Mouse (Mus musculus) granulocyte monocyte progenitor cell, adult 5-6 weeks (primary cell): ENCODE measurements around the gene H2-Q10. TPM values are rescaled to one million over a fixed set of nuclear protein-coding genes. Genes with fewer than 3 reads are reported as not detected.
"Not testable (repeated sequence)": the region's sequence is repeated elsewhere in the genome, so short reads cannot be mapped to it uniquely, and the experiment has no call there.

Experiments
- ATAC-seq: replicated peaks from 2 replicates; pipeline ENCODE4 v1.8.0; 2016; ENCODE audit warnings: mild to moderate bottlenecking, moderate TSS enrichment, inconsistent platforms; ENCODE audit not compliant: poor library complexity, severe bottlenecking
- total RNA-seq, 2 experiments: library from RNA; stranded (forward) in 1 of 2; stranded (reverse) in 1 of 2; fragments of 200-712, 200-1000 nt in 1 of 2; fragments of >200 nt in 1 of 2; fragmentation: Nextera tagmentation in 1 of 2; gene quantifications; 2 replicates each; pipeline ENCODE4 v1.2.3; 2014 to 2017

The H2-Q10 gene
- total RNA-seq (2014; fragmentation: Nextera tagmentation) (0.36 and 1.0 TPM in 2 replicates), total RNA-seq (2017) (0.22 TPM in 1 of 2 replicates, not detected in the other)

DNA sequence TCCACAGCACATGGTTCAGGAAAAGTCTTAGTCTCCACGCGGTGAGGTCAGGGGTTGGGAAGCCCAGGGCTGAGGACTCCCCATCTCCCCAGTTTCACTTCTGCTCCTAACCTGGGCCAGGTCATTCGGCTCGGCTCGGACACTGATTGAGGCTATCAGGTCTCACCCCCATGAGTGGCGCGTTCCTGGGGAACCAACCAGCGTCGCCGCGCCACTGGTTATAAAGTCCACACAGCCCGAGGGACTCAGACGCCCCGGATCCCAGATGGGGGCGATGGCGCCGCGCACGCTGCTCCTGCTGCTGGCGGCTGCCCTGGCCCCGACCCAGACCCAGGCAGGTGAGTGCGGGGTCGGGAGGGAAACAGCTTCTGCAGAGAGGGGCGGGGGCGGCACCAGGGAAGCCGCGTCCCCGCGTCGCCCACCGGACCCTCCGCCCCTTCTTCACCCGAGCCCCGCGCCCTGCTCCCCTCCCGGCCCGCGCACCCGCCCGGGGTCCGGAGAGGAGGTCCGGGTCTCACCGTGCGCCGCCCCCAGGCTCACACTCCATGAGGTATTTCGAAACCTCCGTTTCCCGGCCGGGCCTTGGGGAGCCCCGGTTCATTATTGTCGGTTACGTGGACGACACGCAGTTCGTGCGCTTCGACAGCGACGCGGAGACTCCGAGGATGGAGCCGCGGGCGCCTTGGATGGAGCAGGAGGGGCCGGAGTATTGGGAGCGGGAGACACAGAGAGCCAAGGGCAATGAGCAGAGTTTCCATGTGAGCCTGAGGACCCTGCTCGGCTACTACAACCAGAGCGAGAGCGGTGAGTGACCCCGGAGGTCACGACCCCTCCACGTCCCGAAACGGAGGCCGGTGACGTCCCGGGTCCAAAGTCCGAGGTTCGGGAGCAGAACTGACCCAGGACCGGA is at the start of gene H2-Q10:
H2-Q10 (plus strand) TSS at position 248 of the 910 bp plus-strand sequence.
- ATAC-seq: peak; percentile 25

DNA sequence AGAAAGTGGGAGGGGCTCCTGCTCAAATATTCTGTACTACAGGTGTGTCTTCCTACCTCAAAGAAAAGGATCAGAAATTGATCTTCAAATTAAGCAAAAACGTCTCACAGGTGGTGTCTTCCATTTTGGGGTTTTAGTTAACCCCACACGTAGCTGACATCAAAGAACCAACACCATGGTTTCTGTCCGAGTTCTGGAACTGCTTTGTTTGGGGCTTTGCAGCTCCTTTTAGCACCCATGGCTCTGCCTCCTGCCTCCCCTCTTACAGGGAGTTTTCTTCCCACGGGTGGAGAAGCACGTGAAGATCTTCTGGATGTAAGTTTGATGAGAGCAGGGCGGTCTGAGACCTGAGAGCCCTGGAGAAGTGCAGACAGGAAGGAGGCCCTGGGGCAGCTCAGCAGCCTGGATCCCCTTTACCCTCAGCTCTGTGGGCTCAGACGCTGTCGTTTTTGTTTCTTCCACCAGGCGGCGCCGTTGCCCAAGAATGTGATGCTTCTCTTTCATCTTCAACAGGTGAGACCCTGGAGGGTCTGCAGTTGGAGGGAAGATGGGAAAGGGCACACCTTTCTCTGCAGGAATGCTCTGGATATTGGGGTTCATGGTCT is 49.6 kb upstream of the H2-Q10 start:
- not testable (repeated sequence) for ATAC-seq

DNA sequence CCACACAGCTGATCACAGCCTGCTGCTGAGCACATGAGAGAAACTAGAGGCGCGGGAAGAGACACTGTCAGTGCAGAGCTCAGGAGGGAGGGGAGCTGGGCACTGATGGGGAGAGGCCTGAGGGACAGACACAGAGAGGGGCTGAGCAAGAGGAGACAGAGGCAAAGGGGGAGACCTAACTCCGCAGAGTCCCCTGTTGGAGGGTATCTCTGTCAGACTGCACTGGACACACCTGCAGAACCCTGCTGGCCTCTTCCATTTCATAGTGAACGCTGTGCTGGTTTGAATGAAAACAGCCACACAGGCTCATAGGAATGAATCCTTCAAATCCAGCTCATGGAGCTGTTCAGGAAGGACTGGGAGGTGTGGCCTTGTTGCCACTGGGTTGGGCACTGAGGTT is 48.6 kb upstream of the H2-Q10 start:
- not testable (repeated sequence) for ATAC-seq

DNA sequence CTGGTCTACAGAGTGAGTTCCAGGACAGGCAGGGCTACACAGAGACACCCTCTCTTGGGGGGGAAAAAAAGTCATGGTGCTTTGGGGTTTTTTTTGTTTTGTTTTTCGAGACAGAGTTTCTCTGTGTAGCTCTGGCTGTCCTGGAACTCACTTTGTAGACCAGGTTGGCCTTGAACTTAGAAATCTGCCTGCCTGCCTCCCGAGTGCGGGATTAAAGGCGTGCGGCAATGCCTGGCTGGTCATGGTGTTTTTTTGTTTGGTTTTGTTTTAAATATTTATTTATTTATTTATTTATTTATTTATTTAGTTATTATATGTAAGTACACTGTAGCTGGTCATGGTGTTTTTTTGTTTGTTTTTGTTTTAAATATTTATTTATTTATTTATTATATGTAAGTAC is 47.5 kb upstream of the H2-Q10 start:
- ATAC-seq: not testable (repeated sequence)

DNA sequence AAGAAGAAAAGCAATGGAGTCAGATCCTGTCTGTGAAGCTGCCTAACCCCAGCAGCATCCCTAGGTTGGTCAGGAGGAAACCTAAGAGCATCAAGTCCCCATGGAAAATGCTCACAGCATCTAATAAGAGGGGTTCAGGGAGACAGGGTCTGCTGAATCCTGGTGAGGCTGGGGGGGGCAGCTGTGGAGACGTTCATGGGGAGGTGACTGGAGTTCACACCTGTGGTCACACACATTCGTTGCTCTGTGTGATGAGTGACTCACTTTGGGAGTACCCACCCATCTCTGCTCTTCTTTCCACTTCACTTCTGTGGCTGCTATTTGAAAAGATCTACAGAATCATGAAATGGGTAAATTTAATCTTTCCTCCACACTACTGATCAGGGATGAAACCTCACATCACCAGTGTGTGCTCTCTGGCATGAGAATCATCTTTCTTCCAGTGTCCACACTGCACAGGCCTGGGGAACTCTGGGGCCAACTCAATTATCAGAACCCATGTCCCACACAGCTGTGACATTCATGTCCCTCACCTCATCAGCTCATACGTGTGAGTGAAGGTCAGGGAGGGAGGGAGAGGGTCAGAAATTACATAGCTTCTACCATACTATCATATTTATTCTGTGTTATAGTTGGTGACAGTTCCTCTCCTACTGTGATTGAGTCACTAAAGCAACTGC is 46.6 kb upstream of the H2-Q10 start:
- not testable (repeated sequence) for ATAC-seq

DNA sequence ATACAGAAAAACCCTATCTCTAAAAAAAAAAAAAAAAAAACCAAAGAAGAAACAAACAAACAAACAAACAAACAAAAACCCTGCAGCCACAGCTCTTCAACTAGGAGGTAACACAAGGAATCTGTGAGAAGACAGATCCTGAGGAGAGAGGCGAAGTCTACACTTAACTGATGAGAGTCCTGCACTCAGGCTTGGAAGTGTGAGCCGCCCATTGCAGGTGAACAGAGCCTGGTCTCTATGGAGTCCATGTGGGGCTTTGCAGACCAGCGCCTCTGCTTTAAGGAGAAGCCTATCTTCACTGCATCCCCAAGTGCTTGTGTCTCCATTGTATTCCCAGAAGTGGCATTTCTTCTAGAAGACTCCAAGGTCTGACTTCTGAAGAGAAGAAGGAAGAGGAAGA is 45.8 kb upstream of the H2-Q10 start:
- not testable (repeated sequence) for ATAC-seq

DNA sequence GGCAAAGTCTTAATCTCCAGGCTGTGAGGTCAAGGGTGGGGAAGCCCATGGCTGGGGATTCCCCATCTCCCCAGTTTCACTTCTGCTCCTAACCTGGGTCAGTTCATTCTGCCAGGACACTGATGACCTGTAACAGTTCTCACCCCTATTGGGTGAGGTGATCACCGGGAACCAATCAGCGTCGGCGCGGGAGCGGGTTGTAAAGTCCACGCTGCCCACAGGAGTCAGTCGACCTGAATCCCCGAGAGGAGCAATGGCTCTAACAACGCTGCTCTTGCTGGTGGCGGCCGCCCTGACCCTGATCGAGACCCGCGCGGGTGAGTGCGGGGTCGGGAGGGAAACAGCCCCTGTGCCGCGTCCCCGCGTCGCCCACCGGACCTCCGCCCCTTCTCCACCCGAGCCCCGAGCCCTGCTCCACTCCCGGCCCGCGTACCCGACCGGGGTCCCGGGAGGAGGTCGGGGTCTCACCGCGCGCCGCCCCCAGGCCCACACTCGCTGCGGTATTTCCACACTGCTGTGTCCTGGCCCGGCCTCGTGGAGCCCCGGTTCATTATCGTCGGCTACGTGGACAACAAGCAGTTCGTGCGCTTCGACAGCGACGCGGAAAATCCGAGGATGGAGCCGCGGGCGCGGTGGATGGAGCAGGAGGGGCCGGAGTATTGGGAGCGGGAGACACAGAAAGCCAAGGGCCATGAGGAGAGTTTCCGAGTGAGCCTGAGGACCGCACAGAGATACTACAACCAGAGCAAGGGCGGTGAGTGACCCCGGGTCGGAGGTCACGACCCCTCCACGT is 45.1 kb upstream of the H2-Q10 start, which contains the start of gene H2-Q6:
H2-Q6 (plus strand) TSS at position 227 of the 793 bp plus-strand sequence.
- ATAC-seq: peak; percentile 97

DNA sequence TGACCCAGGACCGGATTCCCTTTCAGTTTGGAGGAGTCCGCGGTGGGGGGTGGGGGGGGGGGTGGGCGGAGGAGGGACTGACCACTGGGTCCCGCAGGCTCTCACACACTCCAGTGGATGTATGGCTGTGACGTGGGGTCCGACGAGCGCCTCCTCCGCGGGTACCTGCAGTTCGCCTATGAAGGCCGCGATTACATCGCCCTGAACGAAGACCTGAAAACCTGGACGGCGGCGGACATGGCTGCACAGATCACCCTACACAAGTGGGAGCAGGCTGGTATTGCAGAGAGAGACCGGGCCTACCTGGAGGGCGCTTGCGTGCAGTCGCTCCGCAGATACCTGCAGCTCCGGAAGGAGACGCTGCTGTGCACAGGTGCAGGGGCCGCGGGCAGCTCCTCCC is 44.4 kb upstream of the H2-Q10 start:
- not testable (repeated sequence) for ATAC-seq

DNA sequence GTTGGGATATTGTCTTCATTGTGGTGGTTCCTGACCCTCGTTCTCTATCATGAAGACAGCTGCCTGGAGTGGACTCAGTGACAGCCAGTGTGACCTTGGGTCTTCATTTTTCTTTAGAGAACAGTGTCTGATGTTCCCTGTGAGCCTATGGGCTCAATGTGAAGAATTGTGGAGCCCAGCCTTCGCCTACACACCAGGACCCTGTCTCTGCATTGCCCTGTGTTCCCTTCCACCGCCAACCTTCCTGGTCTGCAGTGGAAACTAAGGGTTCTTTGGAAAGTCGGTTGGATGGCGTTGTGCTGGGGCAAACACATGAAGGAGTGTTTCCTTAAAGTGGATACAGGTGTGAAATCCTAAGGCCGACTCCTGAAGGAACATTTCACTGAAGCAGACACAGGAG is 41.0 kb upstream of the H2-Q10 start:
- not testable (repeated sequence) for ATAC-seq

DNA sequence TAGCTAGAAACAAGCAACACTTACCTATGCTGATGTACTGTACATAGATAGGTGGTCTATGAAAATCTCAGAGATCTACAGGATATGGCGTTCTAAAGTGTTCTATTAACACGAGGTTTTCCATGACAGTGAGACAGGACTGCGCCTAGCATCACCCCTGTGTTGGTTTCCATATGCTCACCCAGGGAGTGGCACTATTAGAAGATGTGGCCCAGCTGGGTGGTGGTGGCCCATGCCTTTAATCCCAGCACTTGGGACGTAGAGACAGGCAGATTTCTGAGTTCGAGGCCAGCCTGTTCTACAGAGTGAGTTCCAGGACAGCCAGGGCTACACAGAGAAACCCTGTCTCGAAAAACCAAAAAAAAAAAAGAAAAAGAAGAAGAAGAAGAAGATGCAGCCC is 39.2 kb upstream of the H2-Q10 start:
- ATAC-seq: not testable (repeated sequence)

DNA sequence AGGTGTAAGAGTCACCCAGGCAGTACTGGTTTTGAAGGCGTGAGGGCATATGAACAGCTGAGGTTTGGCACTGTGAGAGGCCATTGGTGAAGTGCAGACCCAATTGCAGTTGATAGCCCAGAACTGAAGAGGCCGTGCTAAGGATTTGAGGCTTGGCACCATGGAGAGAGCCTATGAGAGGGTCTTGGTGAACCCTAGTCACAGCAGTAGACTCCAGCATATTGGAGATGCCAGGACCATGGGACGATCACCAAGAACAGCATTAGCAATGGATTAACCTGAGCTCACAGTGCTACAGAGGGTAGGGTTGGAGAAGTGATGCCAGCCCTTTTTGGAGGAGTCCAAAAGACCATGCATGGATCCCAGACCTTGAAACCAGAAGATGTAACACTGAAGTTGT is 37.7 kb upstream of the H2-Q10 start:
- ATAC-seq: not testable (repeated sequence)

DNA sequence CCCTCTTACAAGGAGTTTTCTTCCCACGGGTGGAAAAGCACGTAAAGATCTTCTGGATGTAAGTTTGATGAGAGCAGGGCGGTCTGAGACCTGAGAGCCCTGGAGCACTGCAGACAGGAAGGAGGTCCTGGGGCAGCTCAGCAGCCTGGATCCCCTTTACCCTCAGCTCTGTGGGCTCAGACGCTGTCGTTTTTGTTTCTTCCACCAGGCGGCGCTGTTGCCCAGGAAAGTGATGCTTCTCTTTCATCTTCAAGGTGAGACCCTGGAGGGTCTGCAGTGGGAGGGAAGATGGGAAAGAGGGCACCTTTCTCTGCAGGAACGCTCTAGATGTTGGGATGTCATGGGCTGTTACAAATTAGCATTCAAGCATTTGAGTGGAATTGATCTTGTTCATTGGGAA is 35.1 kb upstream of the H2-Q10 start:
- ATAC-seq: 0 out of 2 replicates have a peak, but pooled peaks have one; percentile 20

DNA sequence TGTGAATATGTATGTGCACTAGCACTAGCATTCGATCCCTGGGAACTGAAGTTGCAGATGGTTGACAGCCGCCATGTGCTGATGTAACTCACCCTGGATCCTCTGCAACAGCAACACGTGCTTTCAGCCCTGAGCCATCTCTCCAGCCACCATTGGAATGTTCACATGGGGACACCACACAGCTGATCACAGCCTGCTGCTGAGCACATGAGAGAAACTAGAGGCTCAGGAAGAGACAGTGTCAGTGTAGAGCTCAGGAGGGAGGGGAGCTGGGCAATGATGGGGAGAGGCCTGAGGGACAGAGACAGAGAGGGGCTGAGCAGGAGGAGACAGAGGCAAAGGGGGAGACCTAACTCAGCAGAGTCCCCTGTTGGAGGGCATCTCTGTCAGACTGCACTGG is 34.3 kb upstream of the H2-Q10 start:
- not testable (repeated sequence) for ATAC-seq

DNA sequence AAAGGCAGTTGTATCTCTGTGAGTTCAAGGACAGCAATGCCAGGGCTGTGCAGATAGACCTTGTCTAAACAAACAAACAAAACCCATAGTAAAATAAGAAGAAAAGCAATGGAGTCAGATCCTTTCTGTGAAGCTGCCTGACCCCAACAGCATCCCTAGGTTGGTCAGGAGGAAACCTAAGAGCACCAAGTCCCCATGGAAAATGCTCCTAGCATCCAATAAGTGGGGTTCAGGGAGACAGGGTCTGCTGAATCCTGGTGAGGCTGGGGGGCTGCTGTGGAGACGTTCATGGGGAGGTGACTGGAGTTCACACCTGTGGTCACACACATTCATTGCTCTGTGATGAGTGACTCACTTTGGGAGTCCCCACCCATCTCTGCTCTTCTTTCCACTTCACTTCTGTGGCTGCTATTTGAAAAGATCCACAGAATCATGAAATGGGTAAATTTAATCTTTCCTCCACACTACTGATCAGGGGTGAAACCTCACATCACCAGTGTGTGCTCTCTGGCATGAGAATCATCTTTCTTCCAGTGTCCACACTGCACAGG is 32.4 kb upstream of the H2-Q10 start:
- ATAC-seq: not testable (repeated sequence)

DNA sequence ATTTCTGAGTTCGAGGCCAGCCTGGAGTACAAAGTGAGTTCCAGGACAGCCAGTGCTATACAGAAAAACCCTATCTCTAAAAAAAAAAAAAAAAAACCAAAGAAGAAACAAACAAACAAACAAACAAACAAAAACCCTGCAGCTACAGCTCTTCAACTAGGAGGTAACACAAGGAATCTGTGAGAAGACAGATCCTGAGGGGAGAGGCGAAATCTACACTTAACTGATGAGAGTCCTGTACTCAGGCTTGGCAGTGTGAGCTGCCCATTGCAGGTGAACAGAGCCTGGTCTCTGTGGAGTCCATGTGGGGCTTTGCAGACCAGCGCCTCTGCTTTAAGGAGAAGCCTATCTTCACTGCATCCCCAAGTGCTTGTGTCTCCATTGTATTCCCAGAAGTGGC is 31.5 kb upstream of the H2-Q10 start:
- not testable (repeated sequence) for ATAC-seq

DNA sequence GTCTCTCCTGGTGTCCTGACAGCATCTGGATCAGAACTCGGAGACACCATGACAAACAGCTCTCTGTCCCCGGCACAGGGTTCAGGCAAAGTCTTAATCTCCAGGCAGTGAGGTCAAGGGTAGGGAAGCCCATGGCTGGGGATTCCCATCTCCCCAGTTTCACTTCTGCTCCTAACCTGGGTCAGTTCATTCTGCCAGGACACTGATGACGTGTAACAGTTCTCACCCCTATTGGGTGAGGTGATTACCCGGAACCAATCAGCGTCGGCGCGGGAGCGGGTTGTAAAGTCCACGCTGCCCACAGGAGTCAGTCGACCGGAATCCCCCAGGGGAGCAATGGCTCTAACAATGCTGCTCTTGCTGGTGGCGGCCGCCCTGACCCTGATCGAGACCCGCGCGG is 31.0 kb upstream of the H2-Q10 start, which contains the start of gene H2-Q7:
H2-Q7 (plus strand) TSS at position 271 of the 400 bp plus-strand sequence.
- ATAC-seq: peak; percentile 95

DNA sequence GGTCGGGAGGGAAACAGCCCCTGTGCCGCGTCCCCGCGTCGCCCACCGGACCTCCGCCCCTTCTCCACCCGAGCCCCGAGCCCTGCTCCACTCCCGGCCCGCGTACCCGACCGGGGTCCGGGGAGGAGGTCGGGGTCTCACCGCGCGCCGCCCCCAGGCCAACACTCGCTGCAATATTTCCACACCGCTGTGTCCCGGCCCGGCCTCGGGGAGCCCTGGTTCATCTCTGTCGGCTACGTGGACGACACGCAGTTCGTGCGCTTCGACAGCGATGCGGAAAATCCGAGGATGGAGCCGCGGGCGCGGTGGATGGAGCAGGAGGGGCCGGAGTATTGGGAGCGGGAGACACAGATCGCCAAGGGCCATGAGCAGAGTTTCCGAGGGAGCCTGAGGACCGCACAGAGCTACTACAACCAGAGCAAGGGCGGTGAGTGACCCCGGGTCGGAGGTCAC is 30.6 kb upstream of the H2-Q10 start:
- not testable (repeated sequence) for ATAC-seq

DNA sequence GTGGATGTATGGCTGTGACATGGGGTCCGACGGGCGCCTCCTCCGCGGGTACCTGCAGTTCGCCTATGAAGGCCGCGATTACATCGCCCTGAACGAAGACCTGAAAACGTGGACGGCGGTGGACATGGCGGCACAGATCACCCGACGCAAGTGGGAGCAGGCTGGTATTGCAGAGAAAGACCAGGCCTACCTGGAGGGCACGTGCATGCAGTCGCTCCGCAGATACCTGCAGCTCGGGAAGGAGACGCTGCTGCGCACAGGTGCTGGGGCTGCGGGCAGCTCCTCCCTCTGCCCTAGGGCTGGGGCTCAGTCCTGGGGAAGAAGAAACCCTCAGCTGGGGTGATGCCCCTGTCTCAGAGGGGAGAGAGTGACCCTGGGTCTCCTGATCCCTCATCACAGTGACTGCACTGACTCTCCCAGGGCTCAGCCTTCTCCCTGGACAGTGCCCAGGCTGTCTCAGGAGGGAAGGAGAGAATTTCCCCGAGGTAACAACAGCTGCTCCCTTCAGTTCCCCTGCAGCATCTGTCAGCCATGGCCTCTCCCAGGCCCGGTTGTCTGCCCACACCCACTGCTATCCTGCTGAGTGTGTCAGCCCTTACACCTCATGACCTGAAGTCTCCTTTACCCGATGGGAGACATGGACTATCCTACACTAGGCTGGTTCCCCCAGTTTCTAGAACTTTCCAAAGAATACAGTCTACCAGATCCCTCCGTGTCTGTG is 29.8 kb upstream of the H2-Q10 start:
- ATAC-seq: not testable (repeated sequence)

DNA sequence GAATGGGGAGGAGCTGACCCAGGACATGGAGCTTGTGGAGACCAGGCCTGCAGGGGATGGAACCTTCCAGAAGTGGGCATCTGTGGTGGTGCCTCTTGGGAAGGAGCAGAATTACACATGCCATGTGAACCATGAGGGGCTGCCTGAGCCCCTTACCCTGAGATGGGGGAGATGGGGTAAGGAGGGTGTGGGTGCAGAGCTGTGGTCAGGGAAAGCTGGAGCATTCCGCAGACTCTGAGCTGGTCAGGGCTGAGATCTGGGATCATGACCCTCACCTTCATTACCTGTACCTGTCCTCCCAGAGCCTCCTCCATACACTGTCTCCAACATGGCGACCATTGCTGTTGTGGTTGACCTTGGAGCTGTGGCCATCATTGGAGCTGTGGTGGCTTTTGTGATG is 27.5 kb upstream of the H2-Q10 start:
- not testable (repeated sequence) for ATAC-seq
